Mouse (Mus musculus): ENCODE results near the gene Evx2. TPM values are rescaled to one million over a fixed set of nuclear protein-coding genes. Genes with fewer than 3 reads are reported as not detected.

The Evx2 gene
- polyA plus RNA-seq, 1 experiment from 2014 or later = not detected

- Histone ChIP-seq H3K9ac (no peak overlapping the region), H3K4me2 (0 out of 2 replicates have a peak overlapping the region, but pooled peaks have one; percentile 11), H3K4me1 (ENCODE audit: insufficient read depth) (no peaks in the 10 kb centered on the region), H3K4me3 (ENCODE audit: low read depth, low read length) (no peak overlapping the region), H3K9me3 (ENCODE audit: low read depth, low read length) (no peaks in the 10 kb centered on the region), H3K36me3 (ENCODE audit: insufficient read depth) (no peaks in the 10 kb centered on the region), H3K27ac (ENCODE audit: low read depth) (no peak overlapping the region), H3K27me3 (ENCODE audit: insufficient read depth, low read length) (peaks cover 98% of the 10 kb centered on the region)
- no peak for ATAC-seq (ENCODE audit: insufficient read depth)
- no peak for DNase-seq
- WGBS = 2% methylated on average over 30 of the region's 30 CpGs
- no peak for TF ChIP-seq CTCF (IDR thresholded peaks at IDR 0.05; ENCODE audit: low read depth)
Measured at GRCm38 (mm10) chr2:74660421-74661375, 1.3 kb upstream of the Evx2 start.

- DNase-seq = no peak
- Histone ChIP-seq H3K4me1 (ENCODE audit: insufficient read depth) (no peaks in the 10 kb centered on the region), H3K27ac (ENCODE audit: low read depth) (no peak overlapping the region), H3K9ac (no peak overlapping the region), H3K36me3 (ENCODE audit: insufficient read depth) (no peaks in the 10 kb centered on the region), H3K9me3 (ENCODE audit: low read depth, low read length) (no peaks in the 10 kb centered on the region), H3K4me3 (ENCODE audit: low read depth, low read length) (0 out of 2 replicates have a peak overlapping the region, but pooled peaks have one; percentile 2), H3K4me2 (peak overlapping the region; percentile 10; the same call in 1 of the 2 replicates), H3K27me3 (ENCODE audit: insufficient read depth, low read length) (peaks cover 99% of the 10 kb centered on the region)
- no peak for ATAC-seq (ENCODE audit: insufficient read depth)
- under 1% methylated on average over 47 of the region's 47 CpGs for WGBS
- no peak for TF ChIP-seq CTCF (IDR thresholded peaks at IDR 0.05; ENCODE audit: low read depth)
Measured at GRCm38 (mm10) chr2:74658667-74659371, 538 bp downstream of the Evx2 start.

- Histone ChIP-seq H3K36me3 (ENCODE audit: insufficient read depth) (no peaks in the 10 kb centered on the region), H3K27ac (ENCODE audit: low read depth) (no peak overlapping the region), H3K9me3 (ENCODE audit: low read depth, low read length) (no peaks in the 10 kb centered on the region), H3K9ac (no peak overlapping the region), H3K4me3 (ENCODE audit: low read depth, low read length) (peak overlapping the region; percentile 5; the same call in 1 of the 2 replicates), H3K27me3 (ENCODE audit: insufficient read depth, low read length) (peaks cover 95% of the 10 kb centered on the region), H3K4me1 (ENCODE audit: insufficient read depth) (no peaks in the 10 kb centered on the region), H3K4me2 (peak overlapping the region; percentile 2; the same call in 1 of the 2 replicates)
- WGBS = 2% methylated on average over 15 of the region's 15 CpGs
- no peak for ATAC-seq (ENCODE audit: insufficient read depth)
- no peak for DNase-seq
- TF ChIP-seq CTCF (IDR thresholded peaks at IDR 0.05; ENCODE audit: low read depth) = no peak
Measured at GRCm38 (mm10) chr2:74658024-74658666, 1.2 kb downstream of the Evx2 start.

GRCm38 (mm10) chr2:74657251-74658023 is 1.9 kb downstream of the Evx2 start:
- Histone ChIP-seq H3K4me1 (ENCODE audit: insufficient read depth) (no peaks in the 10 kb centered on the region), H3K36me3 (ENCODE audit: insufficient read depth) (no peaks in the 10 kb centered on the region), H3K27ac (ENCODE audit: low read depth) (no peak overlapping the region), H3K4me3 (ENCODE audit: low read depth, low read length) (peak overlapping the region; percentile 5; the same call in 1 of the 2 replicates), H3K27me3 (ENCODE audit: insufficient read depth, low read length) (peaks cover 91% of the 10 kb centered on the region), H3K9me3 (ENCODE audit: low read depth, low read length) (no peaks in the 10 kb centered on the region), H3K4me2 (peak overlapping the region; percentile 2; the same call in 1 of the 2 replicates), H3K9ac (no peak overlapping the region)
- WGBS = 3% methylated on average over 62 of the region's 62 CpGs
- ATAC-seq (ENCODE audit: insufficient read depth) (no peak), DNase-seq (no peak)
- no peak for TF ChIP-seq CTCF (IDR thresholded peaks at IDR 0.05; ENCODE audit: low read depth)

- Histone ChIP-seq H3K4me1 (ENCODE audit: insufficient read depth) (no peaks in the 10 kb centered on the region), H3K4me3 (ENCODE audit: low read depth, low read length) (no peak overlapping the region), H3K27ac (ENCODE audit: low read depth) (no peak overlapping the region), H3K9me3 (ENCODE audit: low read depth, low read length) (no peaks in the 10 kb centered on the region), H3K27me3 (ENCODE audit: insufficient read depth, low read length) (peaks cover 91% of the 10 kb centered on the region), H3K36me3 (ENCODE audit: insufficient read depth) (no peaks in the 10 kb centered on the region), H3K9ac (no peak overlapping the region), H3K4me2 (no peak overlapping the region)
- TF ChIP-seq CTCF (IDR thresholded peaks at IDR 0.05; ENCODE audit: low read depth) = no peak
- 5% methylated on average over 4 of the region's 4 CpGs for WGBS
- ATAC-seq (ENCODE audit: insufficient read depth) (no peak), DNase-seq (no peak)
Measured at GRCm38 (mm10) chr2:74656632-74657021, 2.7 kb downstream of the Evx2 start.

Measured in lung, embryonic 14.5 days (tissue).